Mouse (Mus musculus): ENCODE results near the gene Kras. TPM values are rescaled to one million over a fixed set of nuclear protein-coding genes. Genes with fewer than 3 reads are reported as not detected.

Gene Kras
- polyA plus RNA-seq, 1 experiment: 295 TPM

- 53% methylated on average over 2 of the region's 2 CpGs for WGBS
- Histone ChIP-seq H3K4me3 (ENCODE audit: insufficient read depth, low read depth, low read length) (no peak overlapping the region), H3K4me1 (ENCODE audit: control insufficient read depth, insufficient read depth, low read length) (no peaks in the 10 kb centered on the region), H3K27ac (ENCODE audit: insufficient read depth, low read depth, low read length) (no peak overlapping the region)
- TF ChIP-seq POLR2A (IDR thresholded peaks at IDR 0.05; ENCODE audit: insufficient read depth, low read depth, low read length): no peak
- TF ChIP-seq CTCF (IDR thresholded peaks at IDR 0.05; ENCODE audit: insufficient read depth, low read depth, low read length): no peak
These were observed 6.6 kb upstream of the Kras start for GRCm38 (mm10) chr6:145256701-145257073.

- WGBS: 91% methylated on average over 13 of the region's 13 CpGs
- no peak overlapping the region for H3K27ac ChIP-seq (ENCODE audit: insufficient read depth, low read depth, low read length)
- no peak overlapping the region for H3K4me3 ChIP-seq (ENCODE audit: insufficient read depth, low read depth, low read length)
- TF ChIP-seq CTCF (IDR thresholded peaks at IDR 0.05; ENCODE audit: insufficient read depth, low read depth, low read length) (no peak), POLR2A (IDR thresholded peaks at IDR 0.05; ENCODE audit: insufficient read depth, low read depth, low read length) (no peak)
- no peaks in the 10 kb centered on the region for H3K4me1 ChIP-seq (ENCODE audit: control insufficient read depth, insufficient read depth, low read length)
These were observed 6.1 kb upstream of the Kras start for GRCm38 (mm10) chr6:145255952-145256700.

- peaks cover 4% of the 10 kb centered on the region for H3K4me1 ChIP-seq (ENCODE audit: control insufficient read depth, insufficient read depth, low read length)
- TF ChIP-seq CTCF (IDR thresholded peaks at IDR 0.05; ENCODE audit: insufficient read depth, low read depth, low read length): no peak
- TF ChIP-seq POLR2A (IDR thresholded peaks at IDR 0.05; ENCODE audit: insufficient read depth, low read depth, low read length): no peak
- peak overlapping the region; percentile 45; the same call in 1 of the 2 replicates for H3K27ac ChIP-seq (ENCODE audit: insufficient read depth, low read depth, low read length)
- 6% methylated on average over 16 of the region's 16 CpGs for WGBS
- peak overlapping the region; percentile 65 for H3K4me3 ChIP-seq (ENCODE audit: insufficient read depth, low read depth, low read length)
These were observed 781 bp upstream of the Kras start for GRCm38 (mm10) chr6:145250820-145251219.

GRCm38 (mm10) chr6:145249291-145250184 lies 501 bp downstream of the Kras start:
- WGBS: 5% methylated on average over 123 of the region's 124 CpGs
- Histone ChIP-seq H3K27ac (ENCODE audit: insufficient read depth, low read depth, low read length) (peak overlapping the region; percentile 36), H3K4me3 (ENCODE audit: insufficient read depth, low read depth, low read length) (peak overlapping the region; percentile 65), H3K4me1 (ENCODE audit: control insufficient read depth, insufficient read depth, low read length) (peaks cover 4% of the 10 kb centered on the region)
- TF ChIP-seq CTCF (IDR thresholded peaks at IDR 0.05; ENCODE audit: insufficient read depth, low read depth, low read length) (no peak), POLR2A (IDR thresholded peaks at IDR 0.05; ENCODE audit: insufficient read depth, low read depth, low read length) (no peak)

- Histone ChIP-seq H3K4me1 (ENCODE audit: control insufficient read depth, insufficient read depth, low read length) (peaks cover 4% of the 10 kb centered on the region), H3K4me3 (ENCODE audit: insufficient read depth, low read depth, low read length) (no peak overlapping the region), H3K27ac (ENCODE audit: insufficient read depth, low read depth, low read length) (no peak overlapping the region)
- TF ChIP-seq CTCF (IDR thresholded peaks at IDR 0.05; ENCODE audit: insufficient read depth, low read depth, low read length) (no peak), POLR2A (IDR thresholded peaks at IDR 0.05; ENCODE audit: insufficient read depth, low read depth, low read length) (no peak)
- 80% methylated on average over 3 of the region's 3 CpGs for WGBS
These were observed 2.2 kb downstream of the Kras start for GRCm38 (mm10) chr6:145247886-145248285.

GRCm38 (mm10) chr6:145246841-145247240 lies 3.2 kb downstream of the Kras start:
- TF ChIP-seq CTCF (IDR thresholded peaks at IDR 0.05; ENCODE audit: insufficient read depth, low read depth, low read length) (no peak), POLR2A (IDR thresholded peaks at IDR 0.05; ENCODE audit: insufficient read depth, low read depth, low read length) (no peak)
- 86% methylated on average over 5 of the region's 5 CpGs for WGBS
- no peak overlapping the region for H3K4me3 ChIP-seq (ENCODE audit: insufficient read depth, low read depth, low read length)
- H3K4me1 ChIP-seq (ENCODE audit: control insufficient read depth, insufficient read depth, low read length): peaks cover 4% of the 10 kb centered on the region
- H3K27ac ChIP-seq (ENCODE audit: insufficient read depth, low read depth, low read length): no peak overlapping the region

- Histone ChIP-seq H3K4me3 (ENCODE audit: insufficient read depth, low read depth, low read length) (no peak overlapping the region), H3K27ac (ENCODE audit: insufficient read depth, low read depth, low read length) (no peak overlapping the region), H3K4me1 (ENCODE audit: control insufficient read depth, insufficient read depth, low read length) (no peaks in the 10 kb centered on the region)
- TF ChIP-seq CTCF (IDR thresholded peaks at IDR 0.05; ENCODE audit: insufficient read depth, low read depth, low read length) (no peak), POLR2A (IDR thresholded peaks at IDR 0.05; ENCODE audit: insufficient read depth, low read depth, low read length) (no peak)
- WGBS: 19% methylated on average over 1 of the region's 1 CpGs
These were observed 7.5 kb downstream of the Kras start for GRCm38 (mm10) chr6:145242521-145242920.

GRCm38 (mm10) chr6:145240285-145240684 lies 9.8 kb downstream of the Kras start:
- Histone ChIP-seq H3K27ac (ENCODE audit: insufficient read depth, low read depth, low read length) (no peak overlapping the region), H3K4me3 (ENCODE audit: insufficient read depth, low read depth, low read length) (no peak overlapping the region)
- WGBS: 82% methylated on average over 6 of the region's 6 CpGs

GRCm38 (mm10) chr6:145237148-145237547 lies 12.9 kb downstream of the Kras start:
- 79% methylated on average over 4 of the region's 4 CpGs for WGBS
- Histone ChIP-seq H3K27ac (ENCODE audit: insufficient read depth, low read depth, low read length) (no peak overlapping the region), H3K4me1 (ENCODE audit: control insufficient read depth, insufficient read depth, low read length) (no peaks in the 10 kb centered on the region), H3K4me3 (ENCODE audit: insufficient read depth, low read depth, low read length) (no peak overlapping the region)
- TF ChIP-seq POLR2A (IDR thresholded peaks at IDR 0.05; ENCODE audit: insufficient read depth, low read depth, low read length) (no peak), CTCF (IDR thresholded peaks at IDR 0.05; ENCODE audit: insufficient read depth, low read depth, low read length) (no peak)

More at GRCm38 (mm10) chr6:145240285-145240684, 9.8 kb downstream of the Kras start:
- H3K4me1 ChIP-seq (ENCODE audit: control insufficient read depth, insufficient read depth, low read length): no peaks in the 10 kb centered on the region
- TF ChIP-seq CTCF (IDR thresholded peaks at IDR 0.05; ENCODE audit: insufficient read depth, low read depth, low read length) (no peak), POLR2A (IDR thresholded peaks at IDR 0.05; ENCODE audit: insufficient read depth, low read depth, low read length) (no peak)
